Mouse (Mus musculus) lung, adult 2 months (tissue): ENCODE measurements at regions not wholly inside any gene's neighbourhood (a gene's known extent, or its start where the extent isn't known, plus 50 kb on each side); places are given as distances from the start of the nearest gene placed in this dataset.

Source experiments
- CTCF ChIP-seq: fragments of 200-500 bp; IDR thresholded peaks from 2 replicates; pipeline ENCODE4 v1.5.1; 2011; ENCODE audit warnings: mild to moderate bottlenecking, low read length, control low read depth; ENCODE audit not compliant: insufficient read depth
- POLR2A ChIP-seq: fragments of 200-500 bp; IDR thresholded peaks from 2 replicates; pipeline ENCODE4 v1.6.1; 2011; ENCODE audit warnings: low read depth, mild to moderate bottlenecking, control low read depth, low read length, borderline replicate concordance; ENCODE audit errors: extremely low read depth

DNA sequence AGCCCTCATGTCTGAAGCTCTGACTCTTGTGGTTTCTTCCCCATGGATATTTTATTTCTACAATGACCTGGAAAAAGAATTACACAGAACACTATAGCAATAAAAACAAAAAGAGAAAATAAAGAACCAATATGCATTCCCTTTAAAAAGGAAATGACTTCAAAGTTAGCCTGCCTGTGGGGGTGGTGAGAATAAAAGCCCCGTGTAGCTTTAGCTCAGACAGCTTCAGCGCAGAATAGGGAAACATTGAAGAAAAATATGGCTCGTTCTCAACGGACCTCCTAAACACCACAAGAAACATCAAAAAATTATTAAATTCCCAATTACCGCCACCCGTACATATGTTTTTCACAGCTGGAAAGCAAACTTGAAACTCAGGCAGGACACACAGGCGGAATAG is 198.7 kb downstream of the Pdcd6ip start:
- no peak for TF ChIP-seq CTCF
- TF ChIP-seq POLR2A, result no peak
